Mouse (Mus musculus) heart, adult 2 months (tissue): ENCODE results near the gene Ifna11.
A peak's percentile ranks its signal among the peaks of the same experiment; 100 is the strongest.
"Not testable (repeated sequence)": the region's sequence is repeated elsewhere in the genome, so short reads cannot be mapped to it uniquely, and the experiment has no call there.

Experiments
- CTCF ChIP-seq: fragments of 200-600 bp; IDR thresholded peaks from 2 replicates; pipeline ENCODE4 v1.8.1; 2022; ENCODE audit warnings: antibody characterized with exemption, mild to moderate bottlenecking, moderate library complexity
- EP300 ChIP-seq: fragments of 200-500 bp; IDR thresholded peaks from 2 replicates; pipeline ENCODE4 v1.6.1; 2011; ENCODE audit warnings: low read depth, low read length, control low read depth; ENCODE audit not compliant: insufficient read depth

DNA sequence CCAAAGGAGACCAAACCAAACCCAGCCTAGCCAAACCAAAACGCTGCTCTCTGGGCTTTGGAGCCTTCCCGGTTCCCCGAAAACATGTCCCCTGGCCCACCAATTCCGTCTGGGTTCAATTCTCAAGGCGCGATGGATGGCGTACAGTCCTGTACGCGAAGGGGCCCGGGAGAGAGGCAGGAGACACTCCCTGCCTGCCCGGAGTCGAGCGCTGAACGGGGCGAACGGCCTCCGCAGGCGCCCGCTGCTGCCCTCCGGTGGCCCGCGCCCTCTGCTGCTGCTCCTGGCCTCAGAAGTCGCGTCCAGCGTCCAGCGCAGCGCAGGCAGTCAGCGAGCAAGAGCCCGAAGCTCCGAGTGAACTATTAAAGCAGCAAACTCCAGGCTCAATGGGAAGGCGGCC is 37.4 kb upstream of the Ifna11 start:
- TF ChIP-seq CTCF: peak; percentile 28; the same call in 1 of the 2 replicates
- TF ChIP-seq EP300: not testable (repeated sequence)
